Comparison of ENCODE assay signal across 13 mouse cellular contexts in genomic region chr5:36990196-36990595, GRCm38 (mm10).
"Had no signal": no experiment of that assay in that cellular context is flagged by ENCODE, and none has a peak within 500 bp of the region (broad histone marks: within the 10 kb centered on the region; RNA-seq: fewer than 3 reads in every experiment).

No protein-coding gene starts in this region.

- ATAC-seq: lung, postnatal 0 days; midbrain, embryonic 13.5 days had no signal

- H3K27me3 ChIP-seq: lung, embryonic 15.5 days; midbrain, embryonic 15.5 days; neural tube, embryonic 12.5 days; stomach, embryonic 15.5 days had no signal

- H3K9me3 ChIP-seq: lung, embryonic 15.5 days; midbrain, embryonic 13.5 days; midbrain, embryonic 15.5 days; neural tube, embryonic 12.5 days; stomach, embryonic 15.5 days had no signal

- DNase-seq: lung, adult 2 months; lung, postnatal 14 days; lung, postnatal 36 days; right cerebral cortex, postnatal 14 days had no signal

- H3K4me3 ChIP-seq: megakaryocyte, embryonic 14.5 days; neural tube, embryonic 12.5 days had no signal

- H3K27ac ChIP-seq: macrophage; midbrain, embryonic 13.5 days; midbrain, embryonic 15.5 days; neural tube, embryonic 12.5 days; stomach, postnatal 0 days had no signal

- H3K9ac ChIP-seq: lung, embryonic 15.5 days; midbrain, embryonic 13.5 days; midbrain, embryonic 15.5 days; neural tube, embryonic 12.5 days; stomach, embryonic 15.5 days had no signal

- H3K36me3 ChIP-seq: lung, embryonic 15.5 days; midbrain, embryonic 13.5 days; midbrain, embryonic 15.5 days; neural tube, embryonic 12.5 days; stomach, embryonic 15.5 days had no signal
